Mouse (Mus musculus): ENCODE results near the gene Pes1.

GRCm38 (mm10) chr11:3925916-3926315 lies 37.9 kb upstream of the Pes1 start:
- no peak for TF ChIP-seq CTCF (IDR thresholded peaks at IDR 0.05; ENCODE audit: insufficient read depth, low read depth, low read length)
- TF ChIP-seq POLR2A (IDR thresholded peaks at IDR 0.05; ENCODE audit: insufficient read depth, low read depth, low read length), result no peak

All from olfactory bulb, adult 2 months (tissue).